Mouse (Mus musculus) adrenal gland, postnatal 10 days (tissue): ENCODE measurements around the gene Abca13. TPM values are rescaled to one million over a fixed set of nuclear protein-coding genes. Genes with fewer than 3 reads are reported as not detected.
"Not testable (repeated sequence)": the region's sequence is repeated elsewhere in the genome, so short reads cannot be mapped to it uniquely, and the experiment has no call there.

Experiments used
- DNase-seq: peaks from one replicate; pipeline ENCODE4 v3.0.0; 2021; ENCODE audit warnings: mixed read lengths
- total RNA-seq, 2 experiments: library from RNA; stranded (reverse); gene quantifications; 2 replicates each; pipeline ENCODE4 v1.2.3; 2021

Abca13 gene
- total RNA-seq, 2 experiments from 2014 or later = 0.12 to 0.30 TPM

DNA sequence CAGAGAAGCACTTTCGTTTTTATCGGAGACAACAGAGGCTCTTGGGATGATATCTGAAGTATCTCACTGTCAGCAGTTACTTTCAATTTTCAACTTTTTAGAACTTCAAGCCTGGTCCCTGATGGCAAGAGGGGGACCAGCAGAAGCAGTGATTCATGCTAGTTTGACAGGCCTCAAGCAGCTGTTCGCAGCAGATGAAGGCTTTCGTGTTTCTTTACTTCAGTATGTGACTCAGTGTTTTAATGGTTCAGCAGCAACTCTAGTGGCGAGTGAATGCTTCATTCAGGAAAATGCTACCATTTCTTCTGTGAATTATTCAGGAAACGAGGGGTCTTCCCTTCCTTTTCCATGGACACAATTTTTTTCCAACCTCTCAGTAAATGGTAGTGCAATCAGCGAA, 99.4 kb downstream of the Abca13 start:
- no peak for DNase-seq

DNA sequence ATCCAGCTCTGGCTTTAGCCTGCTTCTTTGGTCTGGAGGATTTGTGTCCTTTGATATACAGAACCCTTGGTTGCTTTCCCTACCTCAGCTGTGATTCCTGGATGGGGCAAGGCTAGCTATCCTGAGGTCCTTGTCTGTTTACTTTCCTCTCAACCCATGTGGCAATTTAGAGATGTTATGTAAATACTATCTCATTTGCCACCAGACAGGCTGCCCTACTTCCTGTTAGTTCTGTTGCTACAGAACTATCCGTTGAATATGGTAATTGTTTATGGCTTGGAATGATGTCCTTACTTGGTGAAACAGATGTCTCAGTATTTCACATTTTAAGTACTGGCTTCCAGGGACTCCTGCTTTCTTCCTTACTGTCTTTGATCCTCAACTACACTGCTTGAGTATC, 107.9 kb downstream of the Abca13 start:
- DNase-seq = no peak

DNA sequence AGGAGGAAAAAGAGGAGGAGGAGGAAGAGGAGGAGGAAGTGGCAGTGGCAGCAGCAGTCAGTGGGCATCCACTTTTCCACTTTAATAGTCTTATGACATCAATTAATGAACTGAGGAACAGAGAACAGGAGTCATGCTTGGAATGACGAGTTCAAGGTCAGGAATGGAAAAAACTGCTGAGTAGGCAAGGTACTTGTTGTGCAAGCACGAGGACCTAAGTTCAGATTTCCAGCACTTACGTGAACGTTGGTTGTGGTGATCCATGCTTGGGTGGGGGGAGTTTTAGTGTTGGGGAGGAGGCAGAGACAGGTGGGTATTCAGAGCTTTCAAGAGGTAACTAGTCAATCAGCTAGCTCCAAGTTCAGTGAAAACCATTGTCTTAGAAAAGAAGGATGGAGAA, 113.7 kb downstream of the Abca13 start:
- no peak for DNase-seq

DNA sequence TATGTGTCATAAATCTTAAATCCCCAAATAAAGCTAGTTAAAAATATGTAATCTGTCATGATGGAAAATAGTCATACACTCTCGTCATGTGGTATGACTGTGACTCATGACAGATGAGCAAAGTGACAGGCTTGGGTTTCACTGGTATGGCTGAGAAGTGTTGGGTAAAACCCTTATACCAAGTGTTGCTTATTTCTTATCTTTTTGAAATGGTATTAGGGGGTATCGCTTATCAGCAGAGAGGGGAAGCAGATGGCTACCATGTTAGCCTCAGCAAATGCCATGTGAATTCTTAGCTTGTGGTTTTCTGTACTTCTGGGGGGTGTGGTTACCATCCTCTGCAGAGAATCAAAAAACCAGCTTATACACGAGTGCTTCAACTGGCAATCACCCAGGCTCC, 124.8 kb downstream of the Abca13 start:
- no peak for DNase-seq

DNA sequence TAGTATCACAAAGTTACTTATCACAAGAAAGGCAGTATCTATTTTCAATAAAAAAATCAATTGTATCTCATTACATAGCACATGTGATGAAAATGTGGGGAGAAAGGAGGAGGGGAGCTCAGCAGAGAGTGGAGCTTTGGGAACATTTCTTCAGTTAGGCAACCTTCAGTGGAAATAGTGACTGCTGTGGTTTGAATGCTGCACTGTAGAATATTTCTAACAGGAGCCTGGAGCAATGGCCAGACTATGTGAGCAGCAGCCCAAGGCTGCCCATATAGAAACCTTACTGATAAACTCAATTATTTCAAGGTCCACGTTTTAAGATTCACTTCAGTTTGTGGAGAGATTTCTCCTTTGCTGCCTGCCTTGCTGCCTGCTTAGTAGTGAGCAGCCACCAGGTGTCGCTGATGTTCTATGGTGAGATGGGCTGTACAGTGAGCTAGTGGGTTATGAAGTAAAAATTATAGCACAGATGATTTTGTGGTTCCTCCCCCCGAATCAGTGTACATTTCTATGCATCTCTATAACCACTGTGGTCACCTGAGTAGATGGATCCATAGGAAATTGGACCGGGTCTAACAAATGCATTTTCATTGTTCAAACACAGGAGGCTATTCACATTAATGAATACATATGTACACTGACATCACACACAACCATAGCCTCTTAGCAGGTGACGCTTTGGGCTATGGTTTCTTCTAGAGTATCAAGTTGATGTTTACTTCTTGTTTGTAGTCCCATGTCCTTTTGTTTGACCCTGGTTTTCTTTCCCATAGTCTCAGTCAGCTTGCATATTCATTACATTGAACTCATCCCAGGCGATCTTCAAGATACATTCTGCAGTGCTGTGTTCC, 125.6 kb downstream of the Abca13 start:
- DNase-seq = peak; percentile 81

DNA sequence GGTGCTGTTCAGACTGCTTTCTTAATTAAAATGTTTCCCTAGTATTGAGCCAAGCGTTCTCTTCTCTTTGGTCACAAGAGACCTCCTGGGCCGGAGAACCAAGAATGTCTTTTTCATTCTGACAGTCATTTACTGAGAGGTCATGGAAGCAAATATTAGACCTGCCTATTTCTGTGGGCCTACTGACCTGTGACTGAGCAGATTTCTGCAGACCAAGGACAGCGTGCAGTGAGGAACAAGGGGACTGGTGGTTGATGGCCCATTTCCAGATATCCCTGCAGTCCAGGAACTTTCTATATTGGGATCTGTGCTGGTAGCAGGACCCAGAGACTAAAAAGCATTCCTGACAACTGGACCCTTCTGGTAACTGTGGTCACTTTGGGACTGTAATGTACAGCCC, 146.4 kb downstream of the Abca13 start:
- DNase-seq = no peak

DNA sequence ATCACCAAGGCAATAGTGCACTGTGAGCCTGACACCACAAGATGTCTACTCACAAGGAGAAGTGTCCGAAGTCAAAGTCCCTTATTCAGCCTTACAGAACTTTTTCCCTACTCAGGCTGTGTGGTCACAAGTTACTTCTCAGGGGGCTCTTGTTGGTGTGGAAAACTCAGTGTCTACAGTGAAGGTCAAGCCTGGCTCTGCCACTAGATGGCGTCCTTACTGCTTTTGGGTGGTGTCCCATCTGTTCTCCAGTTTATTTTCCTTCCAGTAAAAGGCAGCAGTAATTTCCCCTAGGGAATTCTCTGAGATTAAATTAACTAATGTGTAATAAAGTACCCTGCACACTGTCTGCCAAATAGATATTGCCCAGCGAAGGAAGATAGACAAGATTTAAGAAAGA, 156.0 kb downstream of the Abca13 start:
- DNase-seq = peak; percentile 19

DNA sequence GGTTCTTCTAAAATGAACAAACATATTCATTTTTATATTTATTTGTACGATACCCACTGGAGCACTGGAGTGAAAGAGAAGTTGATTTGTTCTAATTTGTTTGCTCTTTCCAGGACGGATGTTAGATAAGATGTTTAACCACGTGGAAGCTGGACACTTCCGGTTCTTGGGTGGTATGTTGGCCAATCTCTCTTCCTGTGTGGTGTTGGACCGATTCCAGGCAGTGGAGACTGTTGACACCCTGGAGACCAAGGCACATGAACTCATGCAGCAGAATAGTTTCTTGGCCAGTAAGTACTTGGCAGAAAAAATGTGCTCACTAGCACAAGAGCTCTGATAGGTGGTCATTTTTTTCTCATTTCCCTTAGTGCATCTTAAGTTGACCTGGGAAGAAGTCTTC, 181.4 kb downstream of the Abca13 start:
- peak; percentile 7 for DNase-seq

DNA sequence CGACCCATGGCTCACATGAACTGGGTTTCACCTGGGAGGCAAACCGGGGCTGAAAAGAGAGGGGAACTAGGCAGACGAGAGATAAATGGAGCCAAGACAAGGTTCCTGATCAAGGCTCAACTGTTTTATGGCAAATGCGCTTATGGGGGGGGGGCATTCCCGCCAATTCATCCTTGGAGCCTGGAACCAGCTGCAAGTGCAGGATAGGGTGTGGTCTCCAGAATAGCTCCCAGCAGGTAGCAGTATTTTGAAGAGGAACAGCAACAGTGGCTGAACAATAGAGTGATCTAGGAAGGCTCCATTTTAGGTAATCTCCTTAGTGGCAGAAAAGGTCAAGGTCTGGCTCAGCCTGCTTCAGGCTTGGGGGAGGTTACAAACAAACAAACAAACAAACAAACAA, 182.7 kb downstream of the Abca13 start:
- not testable (repeated sequence) for DNase-seq

DNA sequence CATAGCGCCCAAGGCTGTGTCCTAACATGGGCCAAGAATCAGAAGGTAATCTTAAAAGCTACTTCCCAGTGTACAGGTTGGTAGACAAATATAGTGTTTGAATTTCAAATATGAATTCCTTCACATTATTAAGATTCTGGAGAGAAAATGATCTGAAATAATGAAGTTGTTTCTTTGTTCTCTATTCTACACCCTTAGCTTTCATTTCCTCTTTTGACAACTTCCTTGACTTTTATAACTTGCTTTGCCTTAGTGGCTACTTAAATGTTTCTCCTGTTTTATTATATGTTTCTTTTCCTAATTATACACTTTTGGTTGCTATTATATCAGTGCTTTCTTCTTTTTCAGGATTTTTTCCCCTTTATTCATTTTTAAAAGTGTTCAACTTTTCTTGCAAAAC, 196.8 kb downstream of the Abca13 start:
- DNase-seq = no peak

DNA sequence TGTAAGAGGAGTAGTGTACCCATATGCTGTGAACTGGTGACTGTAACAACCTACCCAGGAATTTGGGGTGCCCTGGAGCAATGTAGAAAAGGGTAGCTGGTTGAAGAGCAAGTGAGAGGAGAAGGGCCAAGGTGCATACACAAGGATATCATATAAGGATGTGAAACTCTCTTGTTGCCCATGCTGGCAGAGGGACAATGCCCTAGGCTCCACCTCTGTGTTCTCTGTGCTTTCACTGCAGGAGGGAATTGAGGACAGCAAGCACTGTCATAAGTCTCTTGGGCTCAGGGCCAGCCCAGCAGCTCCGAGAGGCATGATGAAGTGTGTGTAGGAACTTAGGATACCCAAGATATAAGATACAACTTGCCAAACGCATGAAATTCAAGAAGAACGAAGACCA, 225.2 kb downstream of the Abca13 start:
- no peak for DNase-seq

DNA sequence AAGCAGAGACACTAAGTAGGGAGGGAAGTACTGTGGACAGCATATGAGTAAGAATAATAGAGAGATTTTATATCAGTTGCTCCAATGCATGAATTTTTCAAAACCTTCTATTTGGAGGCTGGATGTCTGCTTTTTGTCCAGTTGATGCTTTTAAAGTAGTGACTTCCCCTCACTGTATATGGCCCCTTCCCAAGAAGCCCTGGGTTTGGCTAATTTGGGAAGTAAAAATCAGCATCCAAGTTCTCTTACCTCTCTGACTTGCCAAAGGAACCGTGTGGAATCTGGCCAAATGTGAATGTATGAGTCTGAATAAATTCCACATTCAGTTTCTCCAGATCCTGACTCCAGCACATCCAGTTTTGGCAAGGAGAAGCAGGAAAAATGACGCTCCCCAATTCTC, 228.5 kb downstream of the Abca13 start:
- DNase-seq = no peak

DNA sequence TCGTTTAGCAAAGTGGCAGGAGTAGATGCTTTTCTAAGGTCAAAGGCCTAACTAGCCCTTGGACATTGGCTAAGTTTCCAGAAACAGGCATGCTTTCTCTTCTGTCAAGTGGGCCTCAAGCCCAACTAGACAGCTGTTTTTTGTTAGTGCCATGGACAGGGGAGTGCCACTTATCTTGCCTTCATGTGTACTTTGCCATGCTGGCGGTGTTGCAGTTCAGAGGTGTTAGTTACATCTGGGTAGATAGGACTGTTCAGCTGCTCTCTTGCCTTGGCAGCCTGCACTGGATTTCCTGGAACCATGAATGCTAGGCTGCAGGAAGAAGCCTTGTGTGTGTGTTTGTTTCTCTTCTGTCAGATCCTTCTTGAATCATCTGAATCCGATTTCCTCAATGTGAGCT, 235.7 kb downstream of the Abca13 start:
- DNase-seq = no peak

DNA sequence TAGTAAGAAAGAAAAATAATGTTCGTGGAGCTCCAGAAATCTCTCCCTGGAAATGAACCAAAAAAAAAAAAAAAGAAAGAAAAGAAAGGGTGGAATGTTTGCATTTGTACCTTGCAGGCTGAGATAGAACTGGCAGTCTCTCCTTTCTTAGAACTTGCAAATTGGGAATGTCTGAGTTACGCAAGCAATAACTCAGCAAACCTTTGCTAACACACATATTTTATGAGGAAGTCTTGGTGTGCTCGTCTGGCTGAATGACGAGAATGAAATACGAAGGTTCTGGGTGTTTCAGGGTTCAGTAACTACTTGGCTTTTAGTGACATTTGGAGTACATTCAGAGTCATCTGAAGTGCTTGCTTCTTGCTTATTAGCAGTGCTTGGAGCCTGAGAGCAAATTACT, 241.1 kb downstream of the Abca13 start:
- DNase-seq = no peak

DNA sequence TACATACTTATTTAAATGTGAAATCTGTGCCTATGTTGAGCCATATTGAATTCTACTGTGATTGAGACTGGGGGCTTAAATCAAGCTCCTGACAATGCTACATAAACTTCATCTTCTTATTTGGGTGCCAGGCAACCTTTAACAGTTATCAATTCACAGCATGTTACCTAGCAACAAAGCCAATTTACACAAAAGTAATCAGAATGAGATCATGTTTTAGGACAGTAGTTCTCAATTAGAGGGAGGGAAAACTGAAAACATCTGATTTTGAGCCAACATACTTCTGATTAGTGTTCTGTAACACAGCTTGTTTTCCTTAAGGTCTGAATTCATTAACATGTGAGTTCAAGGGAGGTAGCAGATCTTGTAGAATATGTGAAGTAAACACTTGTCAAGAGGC, 244.9 kb downstream of the Abca13 start:
- no peak for DNase-seq

DNA sequence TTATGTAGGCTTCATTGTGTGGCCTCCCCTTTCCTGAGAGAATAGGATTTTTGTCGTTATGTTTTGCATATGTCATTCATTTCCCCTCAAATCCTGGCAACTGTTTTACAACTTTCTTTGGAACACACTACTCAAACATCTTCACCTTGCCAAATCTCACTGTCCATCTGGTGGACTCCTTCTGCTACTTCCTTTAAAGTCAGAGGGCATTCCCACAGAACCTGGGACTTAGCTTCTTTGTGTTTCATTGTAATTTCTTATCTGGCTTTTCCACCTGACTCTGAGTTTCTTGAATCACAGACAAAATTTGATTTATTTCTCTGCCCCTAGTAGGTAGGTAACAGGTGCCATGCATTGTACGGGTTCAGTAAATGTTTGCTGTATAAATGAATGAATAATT, 248.0 kb downstream of the Abca13 start:
- DNase-seq = no peak

DNA sequence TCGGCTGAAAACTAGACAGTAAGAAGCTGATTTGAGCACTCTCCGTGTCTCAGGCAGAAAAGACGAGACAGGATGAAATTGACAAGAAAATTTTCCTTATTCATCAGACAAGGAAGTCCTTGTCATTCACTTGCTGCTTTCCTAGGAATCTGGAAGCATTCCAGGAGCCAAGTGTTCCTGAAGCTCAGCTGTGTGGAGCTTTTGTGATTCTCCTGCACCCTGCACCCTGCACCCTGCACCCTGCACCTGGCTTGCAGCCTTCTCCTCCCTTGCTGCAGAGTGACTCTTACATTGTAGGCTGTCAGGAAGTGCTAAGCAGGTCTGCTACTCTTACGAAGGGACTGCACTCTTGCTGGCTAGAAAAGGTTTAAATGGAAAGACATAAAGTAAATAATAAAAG, 249.4 kb downstream of the Abca13 start:
- DNase-seq = no peak

DNA sequence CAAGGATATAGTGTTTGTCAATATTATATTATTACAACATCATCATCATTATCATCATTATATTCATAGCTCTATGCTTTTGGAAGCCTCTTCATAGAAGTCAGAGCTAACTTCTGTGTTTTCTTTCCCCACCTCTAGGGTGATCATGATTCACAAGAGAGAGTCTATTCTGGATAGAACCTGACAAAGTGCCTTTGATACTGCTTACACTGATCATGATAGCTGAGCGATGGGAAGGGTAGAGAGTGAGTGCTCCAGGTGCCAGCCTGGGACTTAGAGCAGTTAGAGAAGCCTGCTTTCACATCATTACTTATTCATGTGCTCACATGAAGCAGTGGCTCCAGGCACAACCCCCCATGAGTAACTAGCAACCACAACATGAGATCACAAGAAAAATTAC, 280.7 kb downstream of the Abca13 start:
- DNase-seq = no peak

DNA sequence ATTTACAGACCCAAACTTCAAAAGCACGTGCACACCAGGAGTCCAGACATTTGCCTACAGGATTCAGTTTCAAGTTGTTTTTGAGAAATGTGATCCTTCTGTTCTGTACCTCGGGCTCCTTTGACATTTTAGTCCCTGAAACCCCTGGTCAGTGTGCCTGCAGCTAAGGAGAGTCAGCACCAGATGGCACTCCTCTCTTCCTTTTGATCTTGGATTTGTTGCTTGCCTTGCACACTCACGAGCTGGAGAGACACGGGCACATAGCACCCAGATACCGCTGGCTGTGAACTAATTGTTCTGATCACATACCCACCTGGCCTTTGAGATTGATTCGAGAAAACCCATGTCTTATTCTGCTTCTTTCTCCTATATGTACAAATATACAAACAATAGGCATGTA, 289.8 kb downstream of the Abca13 start:
- DNase-seq = peak; percentile 19

DNA sequence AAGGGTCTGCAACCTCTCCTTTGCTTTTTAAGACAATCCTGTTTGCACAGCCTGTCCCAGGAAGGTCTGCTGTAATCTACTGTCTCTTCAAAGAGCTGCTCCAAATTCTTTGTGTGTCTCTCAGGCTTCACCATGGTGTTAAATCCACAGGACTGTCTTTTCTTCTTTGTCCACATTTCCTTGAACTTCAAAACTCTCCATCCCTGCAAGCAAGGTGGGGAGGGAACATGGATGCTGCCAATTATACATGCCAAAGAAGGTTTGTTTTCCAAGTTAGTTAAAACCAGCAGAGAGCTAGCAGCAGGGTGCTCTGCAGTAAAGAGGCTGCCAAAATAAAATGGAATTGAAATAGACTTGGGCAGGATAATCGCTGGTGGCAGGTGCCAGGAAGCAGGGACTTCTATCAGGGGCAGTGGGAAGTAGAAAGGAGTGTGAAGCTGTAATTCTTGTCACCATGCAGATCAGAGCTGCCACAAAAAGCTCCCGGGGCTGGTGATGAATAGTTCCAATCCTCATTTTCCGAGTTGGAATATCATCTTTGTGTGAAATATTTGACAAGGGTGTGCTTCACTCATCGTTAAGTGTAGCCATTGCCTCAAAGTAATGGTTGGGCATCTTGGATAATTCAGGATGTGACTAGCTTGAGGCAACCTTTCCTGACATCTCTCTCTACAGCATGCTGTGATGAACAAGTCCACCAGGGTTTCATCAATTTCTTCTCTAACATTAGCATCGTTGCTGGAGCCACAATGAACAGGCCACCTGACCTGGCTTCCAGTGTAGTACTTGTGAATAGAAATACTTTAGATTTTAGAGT, 308.8 kb downstream of the Abca13 start:
- DNase-seq = no peak

DNA sequence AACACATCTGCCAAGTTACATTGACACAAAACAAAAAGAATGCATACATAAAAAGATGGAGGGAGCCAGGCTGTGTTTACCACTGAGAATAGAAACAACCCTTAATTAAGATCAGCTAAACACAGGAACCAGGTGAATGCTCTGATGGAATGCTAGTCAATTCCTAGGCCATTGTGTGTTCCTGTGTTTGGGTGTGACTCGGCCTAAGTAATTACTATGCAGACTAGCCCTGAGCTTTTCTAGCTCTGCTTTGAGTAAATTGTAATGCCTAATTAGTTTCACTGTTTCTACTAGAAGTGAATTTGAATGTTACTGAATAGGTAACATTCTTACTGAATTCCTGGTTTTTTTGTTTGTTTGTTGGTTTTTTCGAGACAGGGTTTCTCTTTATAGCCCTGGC, 323.2 kb downstream of the Abca13 start:
- not testable (repeated sequence) for DNase-seq

DNA sequence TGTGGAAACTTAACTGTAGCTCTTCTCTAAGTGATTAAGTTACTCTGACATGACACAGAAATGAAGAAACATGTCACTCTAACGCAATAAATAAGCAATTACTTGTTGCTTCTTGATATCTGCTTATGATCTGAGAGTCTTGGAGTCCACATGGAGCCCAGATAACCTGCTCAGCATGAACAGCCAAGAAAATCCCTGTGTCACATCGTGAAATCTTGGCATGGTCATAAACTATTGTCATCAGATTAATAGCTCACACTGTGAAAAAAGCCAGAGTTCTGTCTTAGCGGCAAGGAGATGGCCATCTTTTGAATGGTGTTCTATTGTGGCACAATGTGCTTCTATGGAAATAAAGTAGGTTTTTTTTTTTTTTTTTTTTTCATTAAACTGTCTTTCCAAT, 336.8 kb downstream of the Abca13 start:
- DNase-seq = no peak

DNA sequence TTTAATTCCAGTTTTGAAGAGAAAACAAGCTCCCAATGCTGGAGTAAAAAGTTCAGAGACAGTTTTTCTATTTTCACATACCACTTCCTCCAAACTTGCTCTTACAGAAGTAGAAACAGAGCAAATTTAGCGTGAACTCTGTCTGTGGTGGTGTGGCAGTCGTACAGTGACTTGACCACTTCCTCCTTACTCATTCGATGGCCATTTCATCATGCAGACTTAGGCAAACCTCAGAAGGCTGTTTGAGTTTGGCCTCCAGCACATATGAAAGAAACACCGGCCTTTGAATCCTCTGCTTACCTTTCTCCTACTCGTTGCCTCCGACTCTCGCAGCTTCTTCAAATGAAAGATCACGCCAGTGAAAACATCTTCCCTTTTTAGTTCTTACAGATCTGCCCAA, 340.0 kb downstream of the Abca13 start:
- no peak for DNase-seq

DNA sequence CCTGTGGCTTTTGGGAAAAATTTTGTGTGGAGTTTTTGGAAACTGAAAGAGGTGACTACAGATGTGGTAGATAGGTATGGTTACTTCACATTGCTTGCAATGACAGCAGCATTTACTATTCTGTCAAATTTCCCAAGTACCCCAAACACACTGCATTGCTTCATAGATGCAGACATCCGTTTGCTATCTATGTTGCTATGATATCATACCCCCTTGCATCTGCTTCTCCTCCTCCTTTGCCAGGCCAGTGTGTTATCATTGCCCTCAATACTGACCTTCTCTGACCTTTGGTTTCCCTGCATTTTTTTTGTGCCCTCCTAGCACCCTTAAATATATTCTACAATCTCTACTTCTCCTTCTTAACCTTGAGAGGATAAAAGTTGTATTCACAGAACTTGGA, 341.4 kb downstream of the Abca13 start:
- DNase-seq = no peak
